Mouse (Mus musculus): Measurements from ENCODE around the gene Anxa6. TPM values are rescaled to one million over a fixed set of nuclear protein-coding genes. Genes with fewer than 3 reads are reported as not detected.

Anxa6 gene
- polyA plus RNA-seq, 1 experiment from 2014 or later = 415 TPM

DNA sequence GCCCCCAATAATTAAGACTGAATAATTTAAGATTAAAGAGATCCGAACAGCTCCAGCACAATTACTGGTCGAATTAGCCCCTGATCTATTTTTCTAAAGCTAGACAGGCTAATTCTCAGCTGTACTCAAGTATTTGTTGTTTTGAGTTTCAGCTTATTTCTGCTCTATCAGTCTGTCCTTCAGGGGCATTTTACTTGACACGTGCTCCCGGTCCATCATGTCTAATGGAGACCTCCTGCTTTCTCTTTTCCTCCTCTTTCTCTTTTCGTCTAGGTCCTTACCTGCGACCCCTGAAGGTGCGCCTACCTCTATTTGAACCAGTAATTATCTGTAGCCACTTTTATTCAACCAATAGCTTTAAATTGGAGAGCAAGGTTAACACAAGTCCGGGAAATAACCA lies 78.5 kb downstream of the Anxa6 start:
- 83% methylated on average over 8 of the region's 8 CpGs for WGBS

DNA sequence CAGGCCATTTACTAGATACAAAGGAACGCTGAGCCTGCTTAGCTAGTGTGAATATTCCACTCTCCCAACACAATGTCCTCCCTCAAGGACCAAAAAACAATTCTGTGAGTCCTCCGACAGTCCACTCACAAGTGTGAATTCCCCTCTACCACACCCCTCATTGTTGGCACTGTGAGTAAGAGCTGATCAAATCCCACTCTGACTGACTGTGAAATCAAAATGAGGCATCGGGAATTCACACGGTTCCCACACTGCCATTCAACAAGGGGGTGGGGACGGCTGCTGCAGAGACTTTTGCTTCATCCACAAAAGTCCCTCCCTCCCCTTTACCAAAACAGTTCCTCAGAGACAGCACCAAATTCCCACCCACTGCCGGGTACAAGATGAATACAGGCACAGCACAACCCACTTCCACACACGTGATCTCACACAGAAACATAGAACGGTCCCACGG lies 79.2 kb downstream of the Anxa6 start:
- H3K4me1 ChIP-seq (replicated peaks; ENCODE audit: control insufficient read depth, insufficient read depth, low read length) = peaks cover 6% of the 10 kb centered on the region; the same call in 1 of the 2 replicates
- no peak overlapping the region for H3K4me3 ChIP-seq (ENCODE audit: low read length)
- no peaks in the 10 kb centered on the region for H3K27me3 ChIP-seq (ENCODE audit: control insufficient read depth, insufficient read depth, low read depth, low read length)
- no peak overlapping the region for H3K9ac ChIP-seq (ENCODE audit: low read length)
- no peaks in the 10 kb centered on the region for H3K36me3 ChIP-seq (ENCODE audit: control insufficient read depth, insufficient read depth, low read length)
- WGBS = 46% methylated on average over 9 of the region's 9 CpGs
- no peaks in the 10 kb centered on the region for H3K9me3 ChIP-seq (ENCODE audit: control insufficient read depth, low read length)
- no peak overlapping the region for H3K27ac ChIP-seq (ENCODE audit: low read length)
- ATAC-seq (ENCODE audit: low read depth) = no peak
- no peak overlapping the region for H3K4me2 ChIP-seq (ENCODE audit: low read depth, low read length)

More for the DNA sequence above, 78.5 kb downstream of the Anxa6 start:
- H3K9me3 ChIP-seq (ENCODE audit: control insufficient read depth, low read length) = no peaks in the 10 kb centered on the region
- peaks cover 6% of the 10 kb centered on the region; the same call in 1 of the 2 replicates for H3K4me1 ChIP-seq (replicated peaks; ENCODE audit: control insufficient read depth, insufficient read depth, low read length)
- H3K9ac ChIP-seq (ENCODE audit: low read length) = no peak overlapping the region
- no peaks in the 10 kb centered on the region for H3K27me3 ChIP-seq (ENCODE audit: control insufficient read depth, insufficient read depth, low read depth, low read length)
- ATAC-seq (ENCODE audit: low read depth) = no peak
- no peak overlapping the region for H3K27ac ChIP-seq (ENCODE audit: low read length)
- no peak overlapping the region for H3K4me3 ChIP-seq (ENCODE audit: low read length)
- no peaks in the 10 kb centered on the region for H3K36me3 ChIP-seq (ENCODE audit: control insufficient read depth, insufficient read depth, low read length)
- H3K4me2 ChIP-seq (ENCODE audit: low read depth, low read length) = no peak overlapping the region

DNA sequence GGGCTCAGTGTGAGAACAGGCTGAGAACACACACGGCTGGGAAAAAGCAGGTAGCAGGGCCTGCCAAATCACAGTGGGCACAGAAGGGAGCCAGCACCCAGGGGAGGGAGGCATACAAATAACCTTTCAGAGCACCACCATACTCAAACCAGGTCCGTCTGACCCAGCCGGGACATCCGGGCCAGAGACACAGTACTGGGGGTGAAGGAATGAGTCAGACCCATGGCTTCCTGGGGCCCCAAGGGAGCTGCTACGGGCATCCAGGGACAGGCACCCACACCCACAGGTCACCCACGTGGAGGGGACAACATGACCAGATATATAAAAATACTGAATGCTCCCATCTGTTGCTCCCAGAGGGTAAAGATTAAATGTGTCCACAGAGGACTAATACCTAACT lies 80.6 kb downstream of the Anxa6 start:
- WGBS = 59% methylated on average over 6 of the region's 6 CpGs

DNA sequence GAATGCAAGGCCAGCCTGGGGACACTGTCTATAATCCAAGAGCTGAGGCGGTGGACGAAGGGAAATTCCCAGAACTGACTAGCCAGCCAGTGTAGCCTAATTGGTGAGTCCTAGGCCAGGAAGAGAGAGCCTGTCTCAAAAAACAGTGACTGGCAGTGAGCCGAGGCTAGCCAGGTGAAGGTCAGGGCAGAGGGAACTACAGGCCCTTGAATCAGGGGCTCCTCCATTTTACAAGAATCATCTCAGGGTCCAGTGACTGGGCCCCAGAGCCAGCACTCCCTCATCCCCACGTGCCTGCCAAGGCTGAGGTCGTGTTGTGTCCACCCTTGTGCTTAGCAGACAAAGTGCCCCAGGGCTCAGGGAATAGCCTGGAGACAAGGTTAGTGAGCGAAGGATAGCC lies 82.6 kb downstream of the Anxa6 start:
- H3K27me3 ChIP-seq (ENCODE audit: control insufficient read depth, insufficient read depth, low read depth, low read length) = no peaks in the 10 kb centered on the region
- ATAC-seq (ENCODE audit: low read depth) = no peak
- H3K4me1 ChIP-seq (replicated peaks; ENCODE audit: control insufficient read depth, insufficient read depth, low read length) = peaks cover 4% of the 10 kb centered on the region; the same call in 1 of the 2 replicates
- no peak overlapping the region for H3K4me2 ChIP-seq (ENCODE audit: low read depth, low read length)
- no peak overlapping the region for H3K4me3 ChIP-seq (ENCODE audit: low read length)
- no peak overlapping the region for H3K27ac ChIP-seq (ENCODE audit: low read length)
- no peaks in the 10 kb centered on the region for H3K36me3 ChIP-seq (ENCODE audit: control insufficient read depth, insufficient read depth, low read length)
- H3K9ac ChIP-seq (ENCODE audit: low read length) = no peak overlapping the region
- no peaks in the 10 kb centered on the region for H3K9me3 ChIP-seq (ENCODE audit: control insufficient read depth, low read length)
- 77% methylated on average over 6 of the region's 6 CpGs for WGBS

More for the DNA sequence above, 80.6 kb downstream of the Anxa6 start:
- Histone ChIP-seq H3K4me2 (ENCODE audit: low read depth, low read length) (no peak overlapping the region), H3K27me3 (ENCODE audit: control insufficient read depth, insufficient read depth, low read depth, low read length) (no peaks in the 10 kb centered on the region), H3K9me3 (ENCODE audit: control insufficient read depth, low read length) (no peaks in the 10 kb centered on the region), H3K27ac (ENCODE audit: low read length) (no peak overlapping the region), H3K36me3 (ENCODE audit: control insufficient read depth, insufficient read depth, low read length) (no peaks in the 10 kb centered on the region), H3K9ac (ENCODE audit: low read length) (no peak overlapping the region), H3K4me1 (replicated peaks; ENCODE audit: control insufficient read depth, insufficient read depth, low read length) (peaks cover 6% of the 10 kb centered on the region; the same call in 1 of the 2 replicates), H3K4me3 (ENCODE audit: low read length) (no peak overlapping the region)
- ATAC-seq (ENCODE audit: low read depth) = no peak

GRCm38 (mm10) chr11:54949717-54950116 lies 83.5 kb downstream of the Anxa6 start:
- Histone ChIP-seq H3K4me3 (ENCODE audit: low read length) (no peak overlapping the region), H3K4me2 (ENCODE audit: low read depth, low read length) (no peak overlapping the region)

GRCm38 (mm10) chr11:54944702-54945101 lies 88.5 kb downstream of the Anxa6 start:
- no peak overlapping the region for H3K27ac ChIP-seq (ENCODE audit: low read length)
- no peak overlapping the region for H3K4me2 ChIP-seq (ENCODE audit: low read depth, low read length)
- WGBS = 79% methylated on average over 3 of the region's 3 CpGs
- no peaks in the 10 kb centered on the region for H3K36me3 ChIP-seq (ENCODE audit: control insufficient read depth, insufficient read depth, low read length)
- no peak overlapping the region for H3K9ac ChIP-seq (ENCODE audit: low read length)
- H3K4me1 ChIP-seq (replicated peaks; ENCODE audit: control insufficient read depth, insufficient read depth, low read length) = no peaks in the 10 kb centered on the region
- H3K27me3 ChIP-seq (ENCODE audit: control insufficient read depth, insufficient read depth, low read depth, low read length) = no peaks in the 10 kb centered on the region
- no peak for ATAC-seq (ENCODE audit: low read depth)
- H3K4me3 ChIP-seq (ENCODE audit: low read length) = no peak overlapping the region
- no peaks in the 10 kb centered on the region for H3K9me3 ChIP-seq (ENCODE audit: control insufficient read depth, low read length)

More at GRCm38 (mm10) chr11:54949717-54950116, 83.5 kb downstream of the Anxa6 start:
- Histone ChIP-seq H3K36me3 (ENCODE audit: control insufficient read depth, insufficient read depth, low read length) (no peaks in the 10 kb centered on the region), H3K4me1 (replicated peaks; ENCODE audit: control insufficient read depth, insufficient read depth, low read length) (no peaks in the 10 kb centered on the region), H3K9me3 (ENCODE audit: control insufficient read depth, low read length) (no peaks in the 10 kb centered on the region), H3K9ac (ENCODE audit: low read length) (no peak overlapping the region), H3K27ac (ENCODE audit: low read length) (no peak overlapping the region), H3K27me3 (ENCODE audit: control insufficient read depth, insufficient read depth, low read depth, low read length) (no peaks in the 10 kb centered on the region)
- WGBS = 41% methylated on average over 1 of the region's 1 CpGs
- ATAC-seq (ENCODE audit: low read depth) = no peak

GRCm38 (mm10) chr11:54940056-54940455 lies 93.2 kb downstream of the Anxa6 start:
- Histone ChIP-seq H3K9me3 (ENCODE audit: control insufficient read depth, low read length) (no peaks in the 10 kb centered on the region), H3K27ac (ENCODE audit: low read length) (no peak overlapping the region), H3K4me2 (ENCODE audit: low read depth, low read length) (no peak overlapping the region), H3K4me1 (replicated peaks; ENCODE audit: control insufficient read depth, insufficient read depth, low read length) (peaks cover 4% of the 10 kb centered on the region; the same call in 1 of the 2 replicates), H3K36me3 (ENCODE audit: control insufficient read depth, insufficient read depth, low read length) (0 out of 2 replicates have a peak, but pooled peaks cover 6% of the 10 kb centered on the region), H3K4me3 (ENCODE audit: low read length) (no peak overlapping the region), H3K9ac (ENCODE audit: low read length) (no peak overlapping the region), H3K27me3 (ENCODE audit: control insufficient read depth, insufficient read depth, low read depth, low read length) (no peaks in the 10 kb centered on the region)
- 84% methylated on average over 7 of the region's 7 CpGs for WGBS
- ATAC-seq (ENCODE audit: low read depth) = no peak

DNA sequence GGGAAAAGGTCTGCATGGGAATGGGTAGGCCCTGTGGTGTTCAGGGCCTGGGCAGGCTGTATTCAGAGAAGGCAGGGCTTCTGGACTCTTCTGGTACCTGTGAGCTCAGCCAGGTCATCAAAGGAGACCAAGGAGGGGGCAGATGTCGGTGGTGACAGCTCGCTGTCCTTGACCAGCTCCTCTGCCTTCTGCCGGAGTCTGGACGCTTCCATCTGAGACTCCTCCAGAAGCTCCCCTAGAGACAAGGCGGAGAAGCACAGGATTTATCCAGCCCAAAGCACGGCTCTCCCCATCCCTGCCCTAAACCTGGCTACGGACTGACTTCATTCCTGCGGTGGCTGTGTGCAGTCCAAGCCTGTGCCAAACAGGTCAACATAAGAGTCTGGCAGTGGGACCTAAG lies 93.7 kb downstream of the Anxa6 start:
- H3K4me3 ChIP-seq (ENCODE audit: low read length) = no peak overlapping the region
- H3K4me1 ChIP-seq (replicated peaks; ENCODE audit: control insufficient read depth, insufficient read depth, low read length) = peaks cover 4% of the 10 kb centered on the region; the same call in 1 of the 2 replicates
- no peak overlapping the region for H3K27ac ChIP-seq (ENCODE audit: low read length)
- 0 out of 2 replicates have a peak, but pooled peaks cover 6% of the 10 kb centered on the region for H3K36me3 ChIP-seq (ENCODE audit: control insufficient read depth, insufficient read depth, low read length)
- ATAC-seq (ENCODE audit: low read depth) = no peak
- no peak overlapping the region for H3K4me2 ChIP-seq (ENCODE audit: low read depth, low read length)
- no peaks in the 10 kb centered on the region for H3K9me3 ChIP-seq (ENCODE audit: control insufficient read depth, low read length)
- H3K27me3 ChIP-seq (ENCODE audit: control insufficient read depth, insufficient read depth, low read depth, low read length) = no peaks in the 10 kb centered on the region
- WGBS = 88% methylated on average over 8 of the region's 8 CpGs
- no peak overlapping the region for H3K9ac ChIP-seq (ENCODE audit: low read length)

DNA sequence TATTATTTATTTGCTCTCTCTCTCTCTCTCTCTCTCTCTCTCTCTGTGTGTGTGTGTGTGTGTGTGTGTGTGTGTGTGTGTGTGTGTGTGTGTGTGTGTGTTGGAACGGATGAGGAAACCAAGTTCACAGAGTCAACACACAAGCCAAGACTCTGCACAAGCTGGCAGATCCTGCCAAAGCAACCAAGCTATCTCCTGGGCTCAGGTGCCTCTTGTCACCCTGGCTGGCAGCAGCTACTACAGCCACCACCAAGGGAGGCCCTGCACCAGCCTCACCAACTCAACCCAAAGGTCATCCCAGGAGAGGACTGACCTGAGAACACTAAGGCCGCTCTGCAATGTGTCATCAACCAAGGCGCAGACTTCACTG lies 96.5 kb downstream of the Anxa6 start:
- no peaks in the 10 kb centered on the region for H3K27me3 ChIP-seq (ENCODE audit: control insufficient read depth, insufficient read depth, low read depth, low read length)
- H3K4me2 ChIP-seq (ENCODE audit: low read depth, low read length) = no peak overlapping the region
- 84% methylated on average over 3 of the region's 3 CpGs for WGBS
- no peak overlapping the region for H3K9ac ChIP-seq (ENCODE audit: low read length)
- ATAC-seq (ENCODE audit: low read depth) = no peak
- H3K9me3 ChIP-seq (ENCODE audit: control insufficient read depth, low read length) = no peaks in the 10 kb centered on the region
- no peak overlapping the region for H3K27ac ChIP-seq (ENCODE audit: low read length)
- H3K4me1 ChIP-seq (replicated peaks; ENCODE audit: control insufficient read depth, insufficient read depth, low read length) = peaks cover 4% of the 10 kb centered on the region; the same call in 1 of the 2 replicates
- no peak overlapping the region for H3K4me3 ChIP-seq (ENCODE audit: low read length)
- peaks cover 8% of the 10 kb centered on the region; the same call in 1 of the 2 replicates for H3K36me3 ChIP-seq (ENCODE audit: control insufficient read depth, insufficient read depth, low read length)

Measured in lung, embryonic 16.5 days (tissue).